In the genomic region with DNA sequence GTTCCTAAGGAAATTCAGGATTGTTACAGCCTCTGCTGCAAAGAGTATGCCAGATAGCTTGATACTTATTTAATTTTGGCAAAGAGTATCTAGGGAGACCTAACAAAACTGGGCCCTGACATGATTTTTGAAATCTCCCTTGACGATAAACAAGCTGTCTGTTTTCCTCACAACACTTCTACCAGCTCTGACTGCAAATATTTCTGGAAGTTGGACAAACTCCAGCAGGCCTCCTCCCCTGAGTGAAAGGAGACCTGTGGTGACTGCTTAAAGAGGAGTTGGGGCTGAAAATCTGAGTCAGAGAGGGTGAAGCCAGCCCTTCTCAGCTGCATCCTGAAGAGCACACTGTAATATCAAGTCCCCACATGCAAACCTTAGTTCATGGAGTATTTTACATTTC, we compare ENCODE assay signal across 9 mouse cellular contexts.
A peak's percentile ranks its signal among the peaks of the same experiment; 100 is the strongest.
DNase-seq lines count a peak whose midpoint lies in the region; ATAC-seq lines count a peak whose summit lies in the region.
"Had no signal": no experiment of that assay in that cellular context is flagged by ENCODE, and none has a peak within 500 bp of the region (broad histone marks: within the 10 kb centered on the region; RNA-seq: fewer than 3 reads in every experiment).

No protein-coding gene starts in this region.

- 78% methylated on average over 1 of the region's 1 CpGs for WGBS in heart, embryonic 11.5 days (ENCODE audit: insufficient replicate concordance)
- 79% methylated on average over 1 of the region's 1 CpGs for WGBS in liver, embryonic 12.5 days (ENCODE audit: insufficient replicate concordance)

- H3K9me3 ChIP-seq in heart, embryonic 11.5 days (replicated peaks; ENCODE audit: control insufficient read depth, low read length) = no peaks in the 10 kb centered on the region
- no peaks in the 10 kb centered on the region for H3K9me3 ChIP-seq in liver, embryonic 12.5 days (replicated peaks)
- H3K9me3 ChIP-seq: midbrain, embryonic 12.5 days had no signal

- no peaks in the 10 kb centered on the region for H3K4me1 ChIP-seq in heart, embryonic 11.5 days (ENCODE audit: control insufficient read depth, insufficient read depth, low read length)
- no peaks in the 10 kb centered on the region for H3K4me1 ChIP-seq in liver, embryonic 12.5 days
- H3K4me1 ChIP-seq: midbrain, embryonic 12.5 days had no signal

- H3K9ac ChIP-seq in heart, embryonic 11.5 days (ENCODE audit: low read depth, low read length) = no peak overlapping the region
- H3K9ac ChIP-seq in liver, embryonic 12.5 days = no peak overlapping the region
- H3K9ac ChIP-seq: midbrain, embryonic 12.5 days had no signal

- peak; percentile 1 to 6 for DNase-seq in heart, adult 9 months (ENCODE audit: low spot score in 2 of 2)
- peak; percentile 6 for DNase-seq in urinary bladder, postnatal 14 days (ENCODE audit: low spot score)
- no peak for DNase-seq in urinary bladder, postnatal 10 days (ENCODE audit: low spot score)
- DNase-seq in gastrocnemius, postnatal 4 days (ENCODE audit: low spot score in 2 of 2) = peak; percentile 20
- no peak for DNase-seq in neural tube, embryonic 10.5 days (ENCODE audit: extremely low spot score, low spot score)
- DNase-seq in embryo, embryonic 10.5 days (ENCODE audit: low spot score) = no peak

- H3K4me2 ChIP-seq in heart, embryonic 11.5 days = no peak overlapping the region
- H3K4me2 ChIP-seq in liver, embryonic 12.5 days = no peak overlapping the region
- H3K4me2 ChIP-seq: midbrain, embryonic 12.5 days had no signal

- ATAC-seq in heart, embryonic 11.5 days (replicated peaks; ENCODE audit: insufficient number of reproducible peaks, low FRiP score, low TSS enrichment) = no peak
- ATAC-seq in liver, embryonic 12.5 days = no peak

- no peak overlapping the region for H3K4me3 ChIP-seq in heart, embryonic 11.5 days (ENCODE audit: low read depth, low read length)
- H3K4me3 ChIP-seq in liver, embryonic 12.5 days = no peak overlapping the region
- H3K4me3 ChIP-seq: midbrain, embryonic 12.5 days had no signal

- no peaks in the 10 kb centered on the region for H3K27me3 ChIP-seq in heart, embryonic 11.5 days (ENCODE audit: control insufficient read depth, insufficient read depth, low read length)
- H3K27me3 ChIP-seq in liver, embryonic 12.5 days (replicated peaks) = no peaks in the 10 kb centered on the region
- H3K27me3 ChIP-seq: midbrain, embryonic 12.5 days had no signal

- no peak overlapping the region for H3K27ac ChIP-seq in heart, embryonic 11.5 days (ENCODE audit: low read depth, low read length)
- H3K27ac ChIP-seq in liver, embryonic 12.5 days = no peak overlapping the region
- H3K27ac ChIP-seq: midbrain, embryonic 12.5 days had no signal

- no peaks in the 10 kb centered on the region for H3K36me3 ChIP-seq in heart, embryonic 11.5 days (ENCODE audit: control insufficient read depth, insufficient read depth, low read length)
- H3K36me3 ChIP-seq in liver, embryonic 12.5 days = no peaks in the 10 kb centered on the region
- H3K36me3 ChIP-seq: midbrain, embryonic 12.5 days had no signal

Comparison
In these comparisons a context has a peak if more than half of its experiments do, and no peak if none do; other contexts are left out.
1. DNase-seq: peak in heart, adult 9 months (2 of 2), urinary bladder, postnatal 14 days (single experiment) and gastrocnemius, postnatal 4 days (2 of 2); none in urinary bladder, postnatal 10 days (single experiment), neural tube, embryonic 10.5 days (single experiment) and embryo, embryonic 10.5 days (single experiment).